Mouse (Mus musculus) lung, adult 10 weeks (tissue): ENCODE measurements around the gene 1110059E24Rik. TPM values are rescaled to one million over a fixed set of nuclear protein-coding genes. Genes with fewer than 3 reads are reported as not detected.

Experiments used
- polyA plus RNA-seq: library from polyadenylated mRNA; stranded (reverse); fragments of 350-450 nt; fragmentation: Illumina TruSeq; extraction: RNeasy Lipid Tissue Mini Kit (QIAGEN cat#74804); gene quantifications from one replicate; pipeline ENCODE4 v1.2.3, GENCODE M21; 2014; ENCODE audit warnings: low read depth, low replicate concordance; ENCODE audit not compliant: insufficient read depth

Gene 1110059E24Rik
- 41.7 TPM for polyA plus RNA-seq

DNA sequence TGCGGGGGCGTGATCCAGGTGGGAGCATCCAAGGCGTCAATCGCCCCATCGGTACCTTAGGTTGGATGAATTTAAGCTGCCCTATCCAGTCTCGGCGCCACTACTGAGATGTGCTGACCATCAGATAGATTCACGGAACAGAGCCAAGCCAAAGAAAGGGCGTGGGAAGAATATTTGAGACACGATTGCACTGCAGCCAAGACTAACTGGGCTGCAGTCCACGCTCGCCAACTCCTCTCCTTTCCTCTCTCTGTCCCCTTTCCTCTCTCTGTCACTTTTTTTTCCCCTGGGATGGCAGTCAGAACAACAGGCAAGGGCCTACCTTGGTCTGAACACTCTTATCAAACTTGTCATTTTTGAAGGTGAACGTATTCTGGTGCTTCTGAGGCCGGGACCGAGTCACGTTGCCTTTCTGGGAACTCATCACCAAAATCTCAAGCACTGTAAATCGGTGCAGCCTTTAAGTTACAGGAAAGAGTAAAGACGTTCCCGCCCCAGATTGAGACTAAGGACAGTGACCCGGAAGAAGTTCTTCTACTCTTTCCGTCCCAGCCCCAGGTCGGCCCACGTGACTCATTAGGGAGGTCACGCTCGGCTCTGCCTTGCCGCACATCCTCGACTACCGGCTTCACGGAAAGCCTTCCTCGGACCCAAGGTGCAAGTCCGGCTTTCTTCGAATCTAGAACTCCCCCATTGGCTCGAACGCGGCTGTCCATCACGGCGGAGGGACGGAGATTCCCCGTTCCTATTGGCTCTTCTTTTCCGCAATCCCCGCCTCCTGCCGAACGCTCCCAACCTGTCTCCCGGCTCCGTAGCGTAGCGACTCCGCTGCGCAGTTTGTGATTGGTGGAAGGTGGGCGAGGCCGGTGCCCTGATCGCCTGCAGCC lies at the start of gene 1110059E24Rik:
1110059E24Rik (minus strand) TSS at position 692 of the 887 bp plus-strand sequence.

DNA sequence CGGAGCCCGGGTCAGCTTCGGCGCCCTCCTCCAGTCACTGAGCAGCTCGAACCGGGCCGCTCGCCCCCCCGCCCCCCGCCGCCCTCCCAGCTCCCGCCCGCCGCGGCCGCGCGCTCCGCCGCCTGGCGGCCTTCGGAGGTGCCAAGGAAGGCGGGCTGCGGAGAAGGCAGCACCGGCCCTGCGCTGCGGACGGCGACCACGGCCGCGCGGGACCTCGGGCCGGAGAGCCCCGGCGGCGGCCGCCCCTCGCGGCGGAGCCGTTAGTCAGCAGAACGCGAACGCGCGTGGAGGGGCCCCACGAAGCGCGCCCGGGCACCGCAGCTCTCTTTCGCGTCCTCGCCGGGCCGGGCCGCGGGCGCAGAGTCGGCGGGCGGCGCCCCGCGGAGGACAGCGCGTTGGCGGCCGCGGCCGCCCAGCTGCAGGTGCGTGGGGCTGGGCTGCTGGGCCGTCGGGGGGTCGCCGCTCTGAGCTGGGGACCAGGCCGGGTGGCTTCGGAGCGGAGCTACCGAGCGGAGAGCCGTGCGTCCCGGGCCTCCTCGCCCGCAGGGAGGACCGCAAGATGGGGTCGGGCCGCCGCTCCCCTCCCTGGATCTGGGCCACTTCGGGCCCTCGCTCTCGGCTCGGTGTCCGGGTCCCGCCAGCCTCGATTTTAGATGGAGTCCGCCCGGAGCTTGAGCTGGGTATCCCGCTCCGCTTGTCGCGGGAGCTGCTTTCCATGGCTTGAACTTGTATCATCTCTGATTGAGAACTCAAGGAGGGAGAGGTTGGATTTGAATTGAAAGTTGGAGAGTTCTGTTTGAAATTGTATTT lies 601 bp upstream of the 1110059E24Rik start, which contains the start of gene Abhd17b:
Abhd17b (plus strand) TSS at position 14 of the 810 bp plus-strand sequence.

Other genes with a start within 250 kb of the 1110059E24Rik start
- 8.1 TPM for gene Gda, start 179.5 kb downstream of the 1110059E24Rik start, polyA plus RNA-seq
- gene Abhd17b, start 209 bp upstream of the 1110059E24Rik start, polyA plus RNA-seq, result 22.2 TPM
- 16.3 TPM for gene Cemip2, start 125.4 kb upstream of the 1110059E24Rik start, polyA plus RNA-seq